Mouse (Mus musculus) C2C12 (cell line): ENCODE measurements at regions not wholly inside any gene's neighbourhood (a gene's known extent, or its start where the extent isn't known, plus 50 kb on each side); places are given as distances from the start of the nearest gene placed in this dataset.

Experiments used
- H3K27me3 ChIP-seq: one replicate; pipeline ENCODE4 v1.6.1; 2011; ENCODE audit not compliant: control insufficient read depth, insufficient read depth, insufficient read length
- H3K36me3 ChIP-seq: one replicate; pipeline ENCODE4 v1.6.1; 2011; ENCODE audit not compliant: control insufficient read depth, insufficient read depth
- H3K4me3 ChIP-seq: one replicate; pipeline ENCODE4 v1.5.1; 2011; ENCODE audit warnings: mild to moderate bottlenecking, control low read depth; ENCODE audit not compliant: poor library complexity, insufficient read depth, severe bottlenecking
- H3K79me2 ChIP-seq: one replicate; pipeline ENCODE4 v1.6.1; 2011; ENCODE audit not compliant: control insufficient read depth, insufficient read depth
- H3K79me3 ChIP-seq: one replicate; pipeline ENCODE4 v1.6.1; 2011; ENCODE audit warnings: low read depth, control low read depth
- H3ac ChIP-seq: one replicate; pipeline ENCODE3; 2011; ENCODE audit warnings: low read depth; ENCODE audit not compliant: control insufficient read depth, insufficient read length
- CEBPB ChIP-seq: IDR thresholded peaks from one replicate; pipeline ENCODE4 v1.6.1; 2011; ENCODE audit warnings: low read depth, mild to moderate bottlenecking, control low read depth, moderate library complexity
- CTCF ChIP-seq: IDR thresholded peaks from one replicate; pipeline ENCODE4 v1.5.1; 2011; ENCODE audit not compliant: control insufficient read depth, insufficient read depth, insufficient read length
- FOSL1 ChIP-seq: IDR thresholded peaks from one replicate; pipeline ENCODE4 v1.8.0; 2011; ENCODE audit warnings: mild to moderate bottlenecking, low read length; ENCODE audit not compliant: poor library complexity, insufficient read depth, severe bottlenecking
- MAX ChIP-seq: IDR thresholded peaks from one replicate; pipeline ENCODE4 v1.6.1; 2011; ENCODE audit warnings: mild to moderate bottlenecking, control low read depth
- MYOD1 ChIP-seq: IDR thresholded peaks from one replicate; pipeline ENCODE4 v1.6.1; 2011; ENCODE audit warnings: low read depth; ENCODE audit not compliant: control insufficient read depth, insufficient read length
- MYOG ChIP-seq: IDR thresholded peaks from one replicate; pipeline ENCODE4 v1.6.1; 2011; ENCODE audit not compliant: control insufficient read depth, insufficient read length; ENCODE audit errors: extremely low read depth
- USF1 ChIP-seq: IDR thresholded peaks from one replicate; pipeline ENCODE4 v1.6.1; 2011; ENCODE audit warnings: low read depth, mild to moderate bottlenecking, control low read depth, moderate library complexity

GRCm38 (mm10) chr9:23029421-23029820 lies 193.5 kb upstream of the Bmper start:
- Histone ChIP-seq H3K4me3 (no peak overlapping the region), H3K79me2 (no peaks in the 10 kb centered on the region), H3K36me3 (no peaks in the 10 kb centered on the region), H3K27me3 (no peaks in the 10 kb centered on the region), H3ac (no peak overlapping the region), H3K79me3 (no peaks in the 10 kb centered on the region)
- TF ChIP-seq MYOD1, result no peak
- TF ChIP-seq CEBPB, result no peak
- TF ChIP-seq USF1, result no peak
- no peak for TF ChIP-seq CTCF
- no peak for TF ChIP-seq MYOG
- no peak for TF ChIP-seq FOSL1
- TF ChIP-seq MAX, result no peak

GRCm38 (mm10) chr9:23030138-23030537 lies 192.7 kb upstream of the Bmper start:
- Histone ChIP-seq H3K36me3 (no peaks in the 10 kb centered on the region), H3ac (no peak overlapping the region), H3K4me3 (no peak overlapping the region), H3K27me3 (no peaks in the 10 kb centered on the region), H3K79me2 (no peaks in the 10 kb centered on the region), H3K79me3 (no peaks in the 10 kb centered on the region)
- TF ChIP-seq FOSL1 (peak; percentile 25), CTCF (no peak), USF1 (peak; percentile 85), CEBPB (no peak), MYOD1 (no peak), MAX (peak; percentile 93), MYOG (no peak)

GRCm38 (mm10) chr9:23030546-23030945 lies 192.3 kb upstream of the Bmper start:
- Histone ChIP-seq H3K36me3 (no peaks in the 10 kb centered on the region), H3K4me3 (no peak overlapping the region), H3ac (no peak overlapping the region), H3K27me3 (no peaks in the 10 kb centered on the region), H3K79me3 (no peaks in the 10 kb centered on the region), H3K79me2 (no peaks in the 10 kb centered on the region)
- TF ChIP-seq USF1 (no peak), MAX (no peak), FOSL1 (no peak), MYOG (no peak), CEBPB (no peak), MYOD1 (no peak), CTCF (no peak)

- Histone ChIP-seq H3K36me3 (no peaks in the 10 kb centered on the region), H3K79me3 (no peaks in the 10 kb centered on the region), H3K4me3 (no peak overlapping the region), H3K79me2 (no peaks in the 10 kb centered on the region), H3K27me3 (no peaks in the 10 kb centered on the region), H3ac (no peak overlapping the region)
- TF ChIP-seq MYOG (no peak), USF1 (no peak), FOSL1 (no peak), MYOD1 (no peak), MAX (no peak), CEBPB (no peak), CTCF (no peak)
Measured at GRCm38 (mm10) chr9:23031916-23032315, 191.0 kb upstream of the Bmper start.

- Histone ChIP-seq H3K27me3 (no peaks in the 10 kb centered on the region), H3K36me3 (no peaks in the 10 kb centered on the region)
- TF ChIP-seq USF1 (no peak), MAX (no peak), CTCF (no peak), MYOD1 (no peak), FOSL1 (no peak), CEBPB (no peak), MYOG (no peak)
Measured at GRCm38 (mm10) chr9:23035306-23035705, 187.6 kb upstream of the Bmper start.

GRCm38 (mm10) chr9:23035901-23036610 lies 186.8 kb upstream of the Bmper start:
- H3K27me3 ChIP-seq, result no peaks in the 10 kb centered on the region
- H3K79me3 ChIP-seq, result no peaks in the 10 kb centered on the region
- H3ac ChIP-seq, result no peak overlapping the region
- no peaks in the 10 kb centered on the region for H3K79me2 ChIP-seq
- H3K4me3 ChIP-seq, result no peak overlapping the region
- no peaks in the 10 kb centered on the region for H3K36me3 ChIP-seq
- TF ChIP-seq MAX (no peak), MYOD1 (no peak), CEBPB (no peak), USF1 (no peak), CTCF (no peak)

More at GRCm38 (mm10) chr9:23035306-23035705, 187.6 kb upstream of the Bmper start:
- no peaks in the 10 kb centered on the region for H3K79me3 ChIP-seq
- H3K4me3 ChIP-seq, result no peak overlapping the region
- no peaks in the 10 kb centered on the region for H3K79me2 ChIP-seq
- H3ac ChIP-seq, result no peak overlapping the region
